Mouse (Mus musculus): ENCODE results near the gene Pdlim4. TPM values are rescaled to one million over a fixed set of nuclear protein-coding genes. Genes with fewer than 3 reads are reported as not detected.
"Not testable (repeated sequence)": the region's sequence is repeated elsewhere in the genome, so short reads cannot be mapped to it uniquely, and the experiment has no call there.

Gene Pdlim4
- total RNA-seq, 2 experiments from 2014 or later, result 29.9 to 33.2 TPM

DNA sequence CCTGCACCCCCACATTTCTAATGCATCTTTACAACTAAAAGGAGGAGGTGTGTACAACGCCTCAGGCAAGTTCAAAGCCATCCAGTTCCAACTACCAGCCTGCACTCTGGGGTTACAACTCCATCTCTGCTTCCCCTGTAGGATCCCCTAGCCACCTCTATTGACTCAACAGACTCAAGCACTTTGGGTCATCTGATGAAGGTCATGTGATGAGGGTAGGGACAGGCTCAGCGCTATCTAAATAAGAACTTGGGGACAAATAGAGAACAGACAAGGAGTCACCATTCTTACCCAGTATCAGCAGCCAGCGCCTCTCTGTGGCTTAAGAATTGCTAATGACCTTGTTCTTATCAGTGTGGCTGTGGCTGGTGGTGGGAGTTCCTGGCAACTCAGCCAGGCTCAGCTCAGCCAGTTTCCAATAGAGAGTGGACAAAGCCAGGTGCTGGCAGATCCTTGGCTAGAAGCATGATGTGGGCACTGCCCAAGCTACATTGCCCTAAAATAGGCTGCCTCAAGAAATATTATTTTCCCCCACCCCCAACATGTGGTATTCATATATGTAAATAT is 4.3 kb downstream of the Pdlim4 start:
- peak in 1 of 2 experiments; percentile 54 for DNase-seq
- intact Hi-C loops (cut with DNase I), result no loop called here

DNA sequence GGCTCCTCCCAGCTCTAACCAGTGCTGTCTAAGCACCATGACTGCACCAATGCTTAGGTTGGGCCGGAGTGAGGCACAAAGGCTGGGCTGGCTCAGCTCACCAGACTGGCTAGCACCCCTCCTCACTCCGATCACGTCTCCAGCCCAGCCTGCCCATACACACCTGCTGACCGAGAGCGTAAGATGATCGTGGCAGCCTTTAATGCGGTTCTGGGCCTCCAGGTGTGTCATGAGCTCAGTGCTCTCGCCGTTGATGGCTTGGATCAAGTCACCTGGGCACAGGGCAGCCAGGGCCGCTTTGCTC is 5.4 kb downstream of the Pdlim4 start:
- DNase-seq, result no peak
- intact Hi-C loops (cut with DNase I), result no loop called here

DNA sequence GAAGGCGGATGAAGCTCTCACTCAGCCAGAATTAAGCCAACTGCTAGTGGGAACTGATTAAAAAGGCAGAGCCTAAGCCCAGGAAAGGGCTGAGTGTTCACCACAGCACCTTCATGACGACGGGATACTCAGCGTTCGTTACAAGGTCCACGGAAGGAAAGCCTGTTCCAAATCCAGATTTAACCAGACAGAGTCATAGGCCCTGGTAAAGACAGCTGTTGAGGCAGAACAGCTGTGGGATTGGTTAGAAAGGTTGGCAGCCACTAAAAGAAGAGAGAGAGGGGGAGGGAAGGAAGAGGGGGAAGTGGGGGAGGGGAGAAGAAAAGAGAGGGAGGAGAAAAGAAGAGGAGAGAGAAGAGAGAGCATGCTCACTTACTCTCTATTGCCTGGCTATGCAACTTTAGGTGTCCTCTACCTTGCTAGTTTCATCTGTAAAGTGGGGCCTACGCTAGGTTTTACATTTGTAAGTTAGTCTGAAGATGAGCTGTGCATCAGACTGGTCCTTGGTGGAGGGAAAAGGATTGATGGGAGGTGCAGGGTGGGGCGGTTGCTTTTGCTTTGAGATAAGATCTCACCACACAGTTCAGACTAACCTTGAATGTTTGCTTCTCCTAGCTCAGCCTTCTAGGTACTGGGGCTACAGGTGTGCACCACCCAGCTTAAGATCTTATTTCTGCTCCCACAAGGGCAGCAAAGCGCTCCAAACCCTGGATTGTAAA is 5.9 kb downstream of the Pdlim4 start:
- intact Hi-C loops (cut with DNase I), result no loop called here
- no peak for DNase-seq

DNA sequence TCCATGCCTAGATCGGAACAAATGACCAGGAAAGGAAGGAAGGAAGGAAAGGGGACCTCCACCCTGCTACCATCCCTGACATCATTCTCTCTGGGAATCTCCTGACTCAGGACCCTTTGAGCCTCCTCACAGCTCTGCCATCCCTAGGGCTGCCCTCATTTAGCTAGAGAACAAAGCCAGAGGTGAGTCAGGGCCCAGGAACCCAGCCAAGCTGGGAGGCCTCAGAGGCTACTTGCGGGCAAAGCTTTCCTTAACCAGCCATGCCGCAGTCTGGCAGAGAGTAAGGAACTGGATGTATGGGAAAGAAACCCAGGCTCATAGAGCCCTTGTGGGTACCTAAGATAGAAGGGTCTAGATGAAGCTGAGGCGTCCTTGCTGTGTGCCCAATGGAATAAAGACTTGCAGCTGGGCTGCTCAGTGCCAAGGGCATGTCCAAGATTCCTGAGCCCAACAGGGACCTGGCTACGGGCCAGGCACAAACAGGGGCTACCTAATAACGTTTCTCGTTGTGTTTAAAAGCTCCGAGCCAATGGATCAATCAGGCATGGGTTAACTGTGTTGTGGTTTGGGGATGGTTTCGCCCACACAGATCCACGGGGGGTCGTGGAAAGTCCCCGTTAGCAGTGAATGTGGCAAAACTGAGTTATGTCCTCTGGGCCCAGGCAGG is 6.6 kb downstream of the Pdlim4 start:
- intact Hi-C loops (cut with DNase I), result no loop called here
- peak; percentile 55 to 62 for DNase-seq

DNA sequence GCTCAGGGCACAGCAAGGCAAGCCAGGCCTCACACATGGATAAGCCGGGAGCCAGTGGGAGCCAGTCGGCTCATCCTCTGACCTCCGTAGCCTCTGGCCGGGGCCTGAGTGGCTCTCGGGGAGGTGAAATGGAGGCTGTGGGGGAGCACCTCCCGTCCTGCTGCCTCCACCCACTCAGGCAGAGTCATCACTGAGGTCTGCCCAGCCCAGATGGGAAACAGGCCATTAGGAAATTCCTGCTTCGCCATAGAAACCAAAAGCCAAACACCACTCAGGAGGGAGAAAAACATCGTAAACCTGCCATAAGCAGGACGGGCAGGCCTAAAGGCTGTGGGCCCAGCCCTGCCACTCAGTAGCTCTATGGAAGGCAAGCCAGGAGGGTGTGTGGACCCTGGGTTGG is 8.5 kb downstream of the Pdlim4 start:
- intact Hi-C loops (cut with DNase I), result no loop called here
- DNase-seq, result no peak

DNA sequence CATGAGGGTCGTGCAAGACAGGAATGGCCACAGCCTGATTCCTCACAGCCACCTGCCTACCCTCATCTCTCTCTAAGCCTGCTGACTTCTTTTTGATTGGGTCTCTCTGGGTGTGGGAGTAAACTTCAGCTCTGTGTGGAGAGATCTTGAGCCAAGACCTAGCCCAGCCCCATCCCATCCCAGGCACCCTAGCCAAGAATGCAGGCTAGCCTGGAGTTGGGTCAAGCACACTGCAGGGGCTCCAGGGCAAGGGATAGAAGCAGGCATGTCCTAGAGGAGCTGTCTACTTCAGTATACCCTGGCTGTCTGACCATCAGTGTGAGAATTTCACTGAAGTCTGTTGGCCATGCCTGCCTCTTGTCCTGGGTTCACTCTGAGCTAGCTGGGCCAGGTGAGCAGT is 9.3 kb downstream of the Pdlim4 start:
- DNase-seq, result no peak
- intact Hi-C loops (cut with DNase I), result loop anchor here (5.0 kb wide), 1 partner anchor 127 kb away; no protein-coding TSS in a partner anchor

DNA sequence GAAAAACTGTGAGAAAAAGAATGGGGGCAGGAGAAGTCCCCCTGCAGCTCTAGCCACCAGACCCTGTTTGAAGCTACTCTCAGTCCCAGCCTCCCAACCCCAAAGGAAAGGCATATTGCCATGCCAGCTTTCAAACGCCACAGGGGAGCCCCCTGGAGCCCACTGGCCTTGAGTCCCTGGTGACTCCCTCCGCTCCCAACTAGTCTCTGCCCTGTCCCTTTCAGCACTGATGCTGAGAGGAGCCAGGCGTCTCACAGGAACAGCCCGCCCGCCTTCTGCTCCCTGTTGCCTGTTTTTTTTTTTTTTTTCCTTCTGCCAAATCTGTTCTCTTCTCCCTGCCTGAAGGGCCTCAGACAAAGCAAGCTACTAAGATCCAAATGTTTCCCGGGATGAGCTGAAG is 10.2 kb downstream of the Pdlim4 start:
- intact Hi-C loops (cut with DNase I), result loop anchor here (5.0 kb wide), 1 partner anchor 126 kb away; no protein-coding TSS in a partner anchor
- peak in 1 of 2 experiments; percentile 33 for DNase-seq

DNA sequence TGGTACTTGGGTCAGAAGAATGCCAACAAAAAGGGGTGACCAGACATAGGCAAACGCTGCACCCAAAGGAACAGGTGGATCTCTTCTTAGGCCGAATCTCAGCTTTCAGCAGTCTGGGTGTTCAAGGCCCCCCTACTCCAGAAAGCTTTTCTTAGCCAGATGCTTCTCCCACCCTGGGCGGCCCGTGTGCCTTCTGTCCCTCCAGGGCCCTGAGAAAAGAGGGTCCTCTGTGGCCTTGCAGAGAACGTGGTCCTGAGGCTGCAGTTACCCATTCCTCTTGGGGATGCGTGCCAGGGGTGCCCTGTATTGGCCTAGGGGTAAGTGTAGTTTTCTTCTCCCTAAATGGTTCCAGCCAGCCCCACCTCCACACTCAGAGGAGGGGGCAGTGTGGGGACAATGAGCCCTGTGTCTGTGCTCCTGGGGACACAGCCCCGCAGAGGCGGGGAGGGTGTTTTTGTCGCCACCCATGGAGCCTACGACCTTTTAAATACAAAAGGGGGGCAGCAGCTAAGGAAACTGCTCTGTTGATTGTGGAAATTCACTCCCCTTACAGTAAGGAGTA is 10.7 kb downstream of the Pdlim4 start:
- no peak for DNase-seq
- intact Hi-C loops (cut with DNase I), result loop anchor here (5.0 kb wide), 1 partner anchor 126 kb away; no protein-coding TSS in a partner anchor

DNA sequence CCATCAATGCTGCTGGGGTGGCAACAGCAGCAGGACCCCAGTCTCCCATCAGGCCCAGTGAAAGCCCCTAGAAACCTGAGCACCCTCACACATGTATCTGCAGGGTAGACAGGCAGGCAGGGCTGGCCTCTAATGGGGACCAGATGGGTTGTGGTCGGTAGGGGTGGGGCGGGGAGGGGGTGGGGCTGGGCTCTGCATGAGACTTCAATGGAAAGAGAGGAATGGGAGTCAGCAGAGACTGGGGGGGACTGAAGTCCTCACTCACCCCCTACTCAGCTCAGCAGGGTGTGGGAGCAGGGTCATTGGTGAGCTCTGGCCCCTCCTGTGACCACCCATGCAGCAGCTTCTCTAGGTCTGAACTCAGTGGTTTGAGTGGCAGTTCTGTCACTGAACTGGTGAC is 11.4 kb downstream of the Pdlim4 start:
- DNase-seq, result no peak
- intact Hi-C loops (cut with DNase I), result loop anchor here (5.0 kb wide), 1 partner anchor 125 kb away; no protein-coding TSS in a partner anchor

DNA sequence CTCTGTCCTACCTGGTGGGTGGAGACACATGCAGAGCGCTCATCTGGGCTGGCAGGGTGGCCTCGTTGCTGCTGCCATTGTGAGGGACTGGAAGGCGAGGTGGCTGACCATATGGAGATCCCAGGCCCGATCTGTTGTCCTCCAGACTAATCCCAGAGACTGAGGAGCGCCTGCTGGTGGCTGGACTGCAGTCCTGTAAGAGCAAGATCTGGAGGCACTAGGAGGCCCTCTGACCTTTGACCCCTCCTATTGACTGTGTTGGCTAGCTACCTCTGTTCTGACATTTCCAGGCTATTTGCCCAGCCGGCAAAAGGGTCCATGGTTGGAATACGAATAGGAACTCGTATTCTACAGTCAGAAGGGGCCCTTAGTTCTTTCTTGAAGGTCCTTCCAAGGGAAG is 12.7 kb downstream of the Pdlim4 start:
- no peak for DNase-seq
- intact Hi-C loops (cut with DNase I), result loop anchor here (5.0 kb wide), 1 partner anchor 124 kb away; no protein-coding TSS in a partner anchor

DNA sequence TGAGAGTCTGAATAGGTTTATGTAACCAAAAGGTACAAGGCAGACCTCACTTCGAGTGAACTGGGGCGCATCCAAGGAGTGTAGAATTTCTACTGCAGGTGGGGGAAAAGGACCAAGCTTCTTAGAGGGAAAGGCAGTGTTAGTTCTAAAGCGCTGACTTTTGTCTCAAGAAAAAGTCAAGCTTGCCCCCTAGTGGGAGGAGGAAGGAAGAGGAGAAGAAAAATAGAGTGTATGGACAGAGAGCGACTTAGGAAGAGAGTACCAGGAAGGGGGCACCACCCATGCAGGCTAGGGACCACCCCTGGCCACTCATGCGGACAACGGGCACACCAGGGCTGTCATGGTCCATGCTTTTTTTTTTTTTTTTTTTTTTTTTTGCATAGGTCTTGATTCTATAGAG is 14.6 kb downstream of the Pdlim4 start:
- peak; percentile 30 to 59 for DNase-seq
- intact Hi-C loops (cut with DNase I), result loop anchor here (1.0 to 2.0 kb wide), 2 partner anchors 35 to 52 kb away; no protein-coding TSS in a partner anchor

DNA sequence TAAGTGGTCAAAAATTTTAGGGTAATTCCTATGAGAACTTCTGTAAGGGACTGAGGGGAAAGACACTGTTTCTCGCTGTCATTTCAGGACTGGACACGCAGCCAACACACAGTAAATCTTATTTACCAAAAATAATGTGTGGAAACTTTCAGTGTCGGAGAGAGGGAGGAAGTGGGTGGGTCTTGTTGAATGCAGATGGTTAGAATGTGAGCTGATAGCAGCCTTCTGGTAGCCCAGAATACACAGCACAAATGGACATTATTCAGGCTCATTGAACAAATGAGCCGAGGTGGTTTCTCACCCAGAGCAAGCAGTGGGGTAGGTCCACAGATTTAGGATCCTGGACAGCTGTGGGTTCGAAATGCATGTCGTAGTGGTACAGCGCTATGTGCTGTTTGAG is 15.7 kb downstream of the Pdlim4 start:
- DNase-seq, result no peak
- intact Hi-C loops (cut with DNase I), result no loop called here

DNA sequence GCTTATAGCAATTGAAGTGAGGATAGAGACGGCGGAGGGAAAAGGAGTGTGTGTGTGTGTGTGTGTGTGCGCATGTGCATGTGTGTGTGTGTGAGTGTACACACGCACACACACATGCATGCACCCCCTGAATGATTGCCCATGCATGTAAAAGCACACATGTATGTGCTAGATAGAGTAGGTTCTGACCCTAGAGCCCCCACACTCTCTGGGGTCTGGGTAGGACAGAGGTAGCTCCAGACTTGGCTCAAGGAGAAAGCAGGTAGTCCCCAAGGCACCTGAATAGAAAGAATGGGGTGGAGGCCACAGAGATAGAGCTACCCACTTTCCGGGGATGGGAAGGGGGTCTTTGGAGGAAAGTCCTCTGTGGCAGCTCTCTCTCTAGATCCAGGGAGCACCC is 16.7 kb downstream of the Pdlim4 start:
- intact Hi-C loops (cut with DNase I), result no loop called here
- DNase-seq, result no peak

DNA sequence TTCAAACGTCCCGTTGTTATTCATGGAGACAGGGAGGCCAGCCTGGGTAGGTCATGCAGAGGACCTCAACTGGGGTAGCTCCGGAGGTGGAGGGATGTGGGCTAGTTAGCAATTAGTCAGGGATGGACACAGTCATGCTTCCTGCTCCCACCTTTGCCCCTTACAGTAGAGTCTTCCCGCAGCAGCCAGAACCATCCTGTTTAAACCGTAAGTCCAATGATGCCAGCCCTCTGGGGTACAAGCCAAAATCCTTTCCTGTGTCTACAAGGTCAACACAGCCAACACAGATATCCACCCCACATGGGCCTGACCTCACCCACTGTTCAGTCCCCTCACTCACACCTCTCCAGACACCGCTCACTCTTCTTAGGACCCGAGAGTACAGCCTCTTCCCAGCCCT is 17.7 kb downstream of the Pdlim4 start:
- intact Hi-C loops (cut with DNase I), result no loop called here
- no peak for DNase-seq

DNA sequence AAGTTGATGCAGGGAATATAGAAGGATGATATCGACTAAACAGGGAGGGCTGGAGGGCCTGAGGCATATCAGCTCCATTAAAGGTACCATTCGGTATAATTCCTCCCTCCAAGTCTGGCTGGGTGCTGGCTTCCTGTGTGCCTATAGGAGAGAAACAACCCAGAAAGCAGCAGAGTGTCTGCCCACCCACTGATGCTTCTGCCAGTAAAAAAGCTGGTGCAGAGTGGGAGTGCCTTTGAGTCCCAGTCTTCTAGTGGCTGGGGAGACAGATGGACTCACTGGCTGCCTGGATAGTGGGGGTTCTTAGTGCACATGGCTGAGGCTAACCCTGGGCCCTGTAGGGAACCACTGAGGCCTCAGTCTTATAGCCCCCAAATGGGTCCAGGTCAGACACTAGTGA is 18.6 kb downstream of the Pdlim4 start:
- no peak for DNase-seq
- intact Hi-C loops (cut with DNase I), result no loop called here

DNA sequence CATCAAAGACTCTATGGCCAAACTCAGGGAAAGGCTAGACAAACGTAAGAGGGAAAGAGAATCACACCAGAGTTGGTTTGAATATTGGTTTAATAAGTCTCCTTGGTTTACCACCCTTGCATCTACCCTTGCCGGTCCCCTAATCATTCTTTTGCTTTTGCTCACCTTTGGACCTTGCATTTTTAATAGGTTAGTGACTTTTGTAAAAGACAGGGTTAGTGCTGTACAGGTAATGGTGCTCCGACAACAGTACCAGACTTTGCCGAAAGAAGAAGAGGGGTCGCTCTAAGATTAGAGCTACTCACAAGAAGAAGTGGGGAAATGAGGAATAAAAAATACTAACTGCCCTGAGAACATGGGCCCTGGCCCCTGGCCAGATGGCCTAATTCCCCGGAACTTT is 28.1 kb downstream of the Pdlim4 start:
- DNase-seq, result no peak
- intact Hi-C loops (cut with DNase I), result no loop called here

DNA sequence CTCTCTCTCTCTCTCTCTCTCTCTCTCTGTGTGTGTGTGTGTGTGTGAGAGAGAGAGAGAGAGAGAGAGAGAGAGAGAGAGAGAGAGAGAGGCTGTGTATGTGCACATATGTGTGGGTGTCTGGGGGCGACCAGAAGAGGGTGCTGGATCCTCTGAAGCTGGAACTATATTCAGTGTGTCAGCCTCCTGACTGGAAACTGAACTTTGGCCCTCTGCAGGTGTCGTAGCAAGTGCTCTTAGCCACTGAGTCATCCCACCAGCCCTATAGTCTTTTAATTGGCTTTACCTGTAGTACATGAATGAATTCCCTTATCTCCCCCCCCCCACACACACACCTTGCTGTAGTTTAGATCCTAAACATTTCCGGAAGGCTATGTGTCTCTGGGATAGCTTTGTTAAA is 35.9 kb downstream of the Pdlim4 start:
- DNase-seq; intact Hi-C loops (cut with DNase I): not testable (repeated sequence)

DNA sequence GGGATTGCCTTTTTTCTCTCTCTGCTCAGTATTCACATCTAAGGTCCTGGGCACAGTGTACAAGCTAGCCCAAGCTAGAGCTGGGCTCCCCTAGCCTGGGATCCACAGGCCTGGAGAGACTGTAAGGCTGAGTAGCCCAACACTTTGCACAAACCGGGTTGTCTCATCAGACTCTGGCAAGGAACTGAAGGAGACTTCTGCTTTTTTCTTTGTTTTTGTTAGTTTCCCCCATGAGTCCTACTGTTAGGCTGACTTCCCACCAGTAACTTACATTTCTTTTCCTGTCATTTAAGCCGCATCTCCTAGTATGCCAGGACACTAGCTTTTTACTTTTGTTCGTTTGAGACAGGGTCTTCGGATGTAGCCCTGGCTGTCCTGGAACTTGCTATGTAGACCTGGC is 39.8 kb downstream of the Pdlim4 start:
- no peak for DNase-seq
- intact Hi-C loops (cut with DNase I), result no loop called here

DNA sequence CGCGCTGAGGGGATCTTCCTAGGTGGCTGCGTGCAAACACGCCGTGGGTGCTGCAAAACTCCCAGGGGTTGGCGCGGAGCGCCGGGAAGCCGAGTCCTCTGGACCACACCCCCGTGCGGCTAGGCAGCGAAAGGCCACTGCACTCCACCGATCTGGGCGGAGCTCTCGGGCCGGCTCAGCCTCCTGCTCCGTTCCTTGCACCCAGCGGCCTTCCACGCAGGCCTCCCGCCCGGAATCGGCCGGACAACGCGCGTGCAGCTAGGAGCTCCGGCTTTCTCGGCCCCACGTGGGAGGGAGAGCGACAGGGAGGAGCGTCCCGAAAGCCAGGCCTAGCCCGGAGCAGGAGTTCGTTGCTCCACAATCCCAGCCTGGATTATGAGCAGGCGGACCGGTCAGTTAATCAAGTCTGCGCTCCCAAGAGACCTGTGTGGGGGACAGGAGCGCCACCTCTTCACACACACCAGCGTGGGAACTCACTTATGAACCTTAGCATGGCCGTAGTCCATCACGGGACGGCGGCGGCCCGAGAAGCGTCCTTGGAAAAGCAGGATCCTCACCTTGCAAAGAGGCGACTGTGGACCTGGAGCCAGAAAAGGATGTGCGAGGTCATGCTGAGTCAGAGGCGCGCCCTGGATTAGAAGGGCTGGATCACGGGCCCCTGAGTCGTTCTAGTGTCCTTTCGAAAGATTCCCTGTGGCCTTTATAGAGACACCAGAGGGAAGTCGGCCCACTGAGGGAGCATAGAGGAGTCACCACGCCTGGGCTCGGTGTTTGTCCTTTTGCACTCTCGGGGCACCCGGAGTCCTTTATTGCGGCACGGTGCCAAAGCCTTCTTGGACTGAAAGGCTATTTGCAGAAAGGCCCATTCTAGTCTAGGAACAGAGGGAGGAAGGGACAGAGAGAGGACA is 40.5 kb downstream of the Pdlim4 start, which contains the start of gene Slc22a4:
Slc22a4 (minus strand) TSS at position 47 of the 908 bp plus-strand sequence.
- intact Hi-C loops (cut with DNase I), result no loop called here
- DNase-seq, result peak; percentile 81 to 84
